Mouse (Mus musculus): ENCODE data around the gene Nfam1.

- no peak for TF ChIP-seq CTCF (IDR thresholded peaks at IDR 0.05; ENCODE audit: control insufficient read depth, insufficient read depth, insufficient replicate concordance, low read depth, low read length)
- TF ChIP-seq POLR2A (IDR thresholded peaks at IDR 0.05; ENCODE audit: control insufficient read depth, low read depth, low read length): no peak
Measured at GRCm38 (mm10) chr15:83052341-83053104, 19.4 kb upstream of the Nfam1 start.

All from testis, adult 2 months (tissue).